Mouse (Mus musculus): ENCODE measurements around the gene 4933428G20Rik. TPM values are rescaled to one million over a fixed set of nuclear protein-coding genes. Genes with fewer than 3 reads are reported as not detected.
A peak's percentile ranks its signal among the peaks of the same experiment; 100 is the strongest.

4933428G20Rik gene
- polyA plus RNA-seq (2016; fragmentation: Nextera tagmentation; extraction: Ambion mirVana) = 0.59 and 0.66 TPM in 2 replicates

GRCm38 (mm10) chr11:97499865-97500719 is at the start of gene 4933428G20Rik:
TSS of gene 4933428G20Rik (minus strand) at chr11:97500340.
- H3K4me1 ChIP-seq (replicated peaks) = peaks cover 21% of the 10 kb centered on the region
- peak within 1 kb of the TSS; percentile 77 for H3K27ac ChIP-seq
- H3K9me3 ChIP-seq = no peaks in the 10 kb centered on the region
- 6% methylated on average over 88 of the region's 88 CpGs for WGBS
- peak; percentile 24 for DNase-seq (ENCODE audit: low spot score)
- H3K36me3 ChIP-seq = peaks cover 13% of the 10 kb centered on the region; the same call in 1 of the 2 replicates
- H3K4me3 ChIP-seq = peak within 1 kb of the TSS; percentile 56
- peaks cover 81% of the 10 kb centered on the region for H3K27me3 ChIP-seq (ENCODE audit: insufficient read depth, poor library complexity, severe bottlenecking)

- no peak overlapping the region for H3K27ac ChIP-seq
- H3K9me3 ChIP-seq = no peaks in the 10 kb centered on the region
- no peak overlapping the region for H3K4me3 ChIP-seq
- peaks cover 100% of the 10 kb centered on the region for H3K27me3 ChIP-seq (ENCODE audit: insufficient read depth, poor library complexity, severe bottlenecking)
- WGBS = 46% methylated on average over 8 of the region's 8 CpGs
- no peaks in the 10 kb centered on the region for H3K36me3 ChIP-seq
- DNase-seq (ENCODE audit: low spot score) = no peak
- peaks cover 74% of the 10 kb centered on the region for H3K4me1 ChIP-seq (replicated peaks)
These were observed 48.6 kb upstream of the 4933428G20Rik start for GRCm38 (mm10) chr11:97548757-97549156.

GRCm38 (mm10) chr11:97547957-97548706 is 48.0 kb upstream of the 4933428G20Rik start:
- WGBS = 64% methylated on average over 12 of the region's 12 CpGs
- no peak for DNase-seq (ENCODE audit: low spot score)
- Histone ChIP-seq H3K9me3 (no peaks in the 10 kb centered on the region), H3K4me1 (replicated peaks) (peaks cover 74% of the 10 kb centered on the region), H3K4me3 (no peak overlapping the region), H3K27me3 (ENCODE audit: insufficient read depth, poor library complexity, severe bottlenecking) (peaks cover 100% of the 10 kb centered on the region), H3K36me3 (no peaks in the 10 kb centered on the region), H3K27ac (0 out of 2 replicates have a peak overlapping the region, but pooled peaks have one; percentile 83)

- Histone ChIP-seq H3K27ac (peak overlapping the region; percentile 83), H3K4me3 (peak overlapping the region; percentile 75), H3K36me3 (peaks cover 4% of the 10 kb centered on the region; the same call in 1 of the 2 replicates), H3K9me3 (no peaks in the 10 kb centered on the region), H3K4me1 (replicated peaks) (peaks cover 74% of the 10 kb centered on the region), H3K27me3 (ENCODE audit: insufficient read depth, poor library complexity, severe bottlenecking) (peaks cover 100% of the 10 kb centered on the region)
- peak; percentile 74 for DNase-seq (ENCODE audit: low spot score)
- 1% methylated on average over 73 of the region's 73 CpGs for WGBS
These were observed 46.8 kb upstream of the 4933428G20Rik start for GRCm38 (mm10) chr11:97546804-97547411.

- 2% methylated on average over 26 of the region's 26 CpGs for WGBS
- no peak for DNase-seq (ENCODE audit: low spot score)
These were observed 45.8 kb upstream of the 4933428G20Rik start for GRCm38 (mm10) chr11:97545808-97546560.

GRCm38 (mm10) chr11:97543883-97544282 is 43.7 kb upstream of the 4933428G20Rik start:
- no peaks in the 10 kb centered on the region for H3K9me3 ChIP-seq
- WGBS = 82% methylated on average over 9 of the region's 9 CpGs
- H3K4me3 ChIP-seq = no peak overlapping the region
- no peak for DNase-seq (ENCODE audit: low spot score)
- peaks cover 79% of the 10 kb centered on the region for H3K4me1 ChIP-seq (replicated peaks)
- peaks cover 97% of the 10 kb centered on the region for H3K27me3 ChIP-seq (ENCODE audit: insufficient read depth, poor library complexity, severe bottlenecking)
- H3K36me3 ChIP-seq = peaks cover 4% of the 10 kb centered on the region; the same call in 1 of the 2 replicates
- H3K27ac ChIP-seq = no peak overlapping the region

More at GRCm38 (mm10) chr11:97545808-97546560, 45.8 kb upstream of the 4933428G20Rik start:
- Histone ChIP-seq H3K36me3 (peaks cover 4% of the 10 kb centered on the region; the same call in 1 of the 2 replicates), H3K9me3 (no peaks in the 10 kb centered on the region), H3K4me1 (replicated peaks) (peaks cover 67% of the 10 kb centered on the region), H3K4me3 (peak overlapping the region; percentile 75), H3K27me3 (ENCODE audit: insufficient read depth, poor library complexity, severe bottlenecking) (peaks cover 99% of the 10 kb centered on the region), H3K27ac (peak overlapping the region; percentile 83)

GRCm38 (mm10) chr11:97543181-97543733 is 43.1 kb upstream of the 4933428G20Rik start:
- Histone ChIP-seq H3K4me1 (replicated peaks) (peaks cover 74% of the 10 kb centered on the region), H3K27ac (0 out of 2 replicates have a peak overlapping the region, but pooled peaks have one; percentile 29), H3K27me3 (ENCODE audit: insufficient read depth, poor library complexity, severe bottlenecking) (peaks cover 97% of the 10 kb centered on the region), H3K9me3 (no peaks in the 10 kb centered on the region), H3K36me3 (peaks cover 4% of the 10 kb centered on the region; the same call in 1 of the 2 replicates), H3K4me3 (no peak overlapping the region)
- no peak for DNase-seq (ENCODE audit: low spot score)
- 50% methylated on average over 12 of the region's 12 CpGs for WGBS

GRCm38 (mm10) chr11:97542171-97543150 is 42.3 kb upstream of the 4933428G20Rik start:
- H3K9me3 ChIP-seq = no peaks in the 10 kb centered on the region
- peaks cover 4% of the 10 kb centered on the region; the same call in 1 of the 2 replicates for H3K36me3 ChIP-seq
- 75% methylated on average over 22 of the region's 22 CpGs for WGBS
- DNase-seq (ENCODE audit: low spot score) = no peak
- peaks cover 97% of the 10 kb centered on the region for H3K27me3 ChIP-seq (ENCODE audit: insufficient read depth, poor library complexity, severe bottlenecking)
- H3K27ac ChIP-seq = 0 out of 2 replicates have a peak overlapping the region, but pooled peaks have one; percentile 30
- no peak overlapping the region for H3K4me3 ChIP-seq
- H3K4me1 ChIP-seq (replicated peaks) = peaks cover 71% of the 10 kb centered on the region

- peaks cover 69% of the 10 kb centered on the region for H3K4me1 ChIP-seq (replicated peaks)
These were observed 40.5 kb upstream of the 4933428G20Rik start for GRCm38 (mm10) chr11:97540604-97541003.

GRCm38 (mm10) chr11:97540136-97540535 is 40.0 kb upstream of the 4933428G20Rik start:
- Histone ChIP-seq H3K27me3 (ENCODE audit: insufficient read depth, poor library complexity, severe bottlenecking) (peaks cover 97% of the 10 kb centered on the region), H3K4me1 (replicated peaks) (peaks cover 69% of the 10 kb centered on the region), H3K27ac (no peak overlapping the region), H3K4me3 (no peak overlapping the region), H3K36me3 (peaks cover 4% of the 10 kb centered on the region; the same call in 1 of the 2 replicates), H3K9me3 (no peaks in the 10 kb centered on the region)
- DNase-seq (ENCODE audit: low spot score) = no peak
- WGBS = 66% methylated on average over 3 of the region's 3 CpGs

More at GRCm38 (mm10) chr11:97540604-97541003, 40.5 kb upstream of the 4933428G20Rik start:
- no peak for DNase-seq (ENCODE audit: low spot score)
- Histone ChIP-seq H3K36me3 (peaks cover 4% of the 10 kb centered on the region; the same call in 1 of the 2 replicates), H3K4me3 (no peak overlapping the region), H3K27me3 (ENCODE audit: insufficient read depth, poor library complexity, severe bottlenecking) (peaks cover 97% of the 10 kb centered on the region), H3K9me3 (no peaks in the 10 kb centered on the region), H3K27ac (no peak overlapping the region)
- WGBS = 70% methylated on average over 3 of the region's 3 CpGs
